In the genomic region with DNA sequence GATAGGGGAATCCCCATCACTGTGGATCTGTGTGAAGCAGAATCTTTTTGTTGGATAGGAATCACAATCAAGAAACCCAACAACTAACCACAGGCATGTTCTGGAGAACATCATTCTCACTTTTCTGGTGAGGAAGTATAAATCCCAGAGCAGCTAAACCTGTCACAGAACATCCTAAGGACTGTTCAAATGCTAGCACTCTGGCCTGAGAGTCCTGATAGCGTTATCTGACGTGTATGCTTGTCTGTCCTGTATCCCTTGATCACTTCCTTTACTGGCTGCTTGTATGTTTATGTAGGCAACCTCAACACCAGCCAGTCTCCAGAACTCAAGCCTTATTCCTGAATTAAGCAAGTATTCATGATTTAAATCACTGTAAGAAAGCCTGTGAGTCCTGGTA, we compare ENCODE assay signal across 24 mouse cellular contexts.
DNase-seq lines count a peak whose midpoint lies in the region; ATAC-seq lines count a peak whose summit lies in the region.
"Had no signal": no experiment of that assay in that cellular context is flagged by ENCODE, and none has a peak within 500 bp of the region (broad histone marks: within the 10 kb centered on the region; RNA-seq: fewer than 3 reads in every experiment).

No protein-coding gene starts in this region.

- H3K4me3 ChIP-seq in heart, embryonic 11.5 days (ENCODE audit: low read depth, low read length) = no peak overlapping the region
- H3K4me3 ChIP-seq in heart, embryonic 16.5 days (ENCODE audit: low read length) = no peak overlapping the region
- H3K4me3 ChIP-seq: forebrain, embryonic 13.5 days; layer of hippocampus, adult 2 months; left cerebral cortex, adult 2 months; liver, embryonic 12.5 days had no signal

- no peak overlapping the region for H3K4me2 ChIP-seq in heart, embryonic 11.5 days
- no peak overlapping the region for H3K4me2 ChIP-seq in heart, embryonic 16.5 days (ENCODE audit: low read depth, low read length)
- H3K4me2 ChIP-seq: forebrain, embryonic 13.5 days; hindbrain, embryonic 14.5 days; liver, embryonic 12.5 days had no signal

- WGBS in heart, embryonic 11.5 days (ENCODE audit: insufficient replicate concordance) = 8% methylated on average over 2 of the region's 2 CpGs
- 21% methylated on average over 2 of the region's 2 CpGs for WGBS in heart, embryonic 16.5 days

- ATAC-seq in heart, embryonic 11.5 days (replicated peaks; ENCODE audit: insufficient number of reproducible peaks, low FRiP score, low TSS enrichment) = peak; percentile 76
- ATAC-seq in heart, embryonic 16.5 days (replicated peaks; ENCODE audit: extremely low read depth, insufficient read depth, low FRiP score) = peak; percentile 80
- ATAC-seq: forebrain, embryonic 13.5 days; intestine, postnatal 0 days; liver, embryonic 12.5 days; liver, postnatal 0 days; lung, postnatal 0 days had no signal

- no peak for DNase-seq in heart, postnatal 25 days (ENCODE audit: low spot score)
- no peak for DNase-seq in heart, adult 9 months (ENCODE audit: low spot score in 2 of 2)
- peak; percentile 1 for DNase-seq in kidney, postnatal 14 days
- no peak for DNase-seq in kidney, postnatal 36 days
- peak; percentile 18 for DNase-seq in yolk sac, embryonic 10.5 days (ENCODE audit: low spot score)
- DNase-seq: adrenal gland, postnatal 14 days; cerebellum, adult 11 months; cerebellum, adult 9-10 months; cerebellum, postnatal 36 days; gastrocnemius, postnatal 14 days; kidney, postnatal 25 days; liver, postnatal 0 days; midbrain, embryonic 14.5 days; thymus, postnatal 4 days had no signal

- no peaks in the 10 kb centered on the region for H3K36me3 ChIP-seq in heart, embryonic 11.5 days (ENCODE audit: control insufficient read depth, insufficient read depth, low read length)
- H3K36me3 ChIP-seq in heart, embryonic 16.5 days (ENCODE audit: control insufficient read depth, insufficient read depth) = no peaks in the 10 kb centered on the region
- H3K36me3 ChIP-seq: liver, embryonic 12.5 days had no signal

- H3K27me3 ChIP-seq in heart, embryonic 11.5 days (ENCODE audit: control insufficient read depth, insufficient read depth, low read length) = no peaks in the 10 kb centered on the region
- no peaks in the 10 kb centered on the region for H3K27me3 ChIP-seq in heart, embryonic 16.5 days (ENCODE audit: control insufficient read depth, insufficient read depth, low read length)
- H3K27me3 ChIP-seq: forebrain, embryonic 13.5 days; liver, embryonic 12.5 days had no signal

- H3K4me1 ChIP-seq in heart, embryonic 11.5 days (ENCODE audit: control insufficient read depth, insufficient read depth, low read length) = peaks cover 17% of the 10 kb centered on the region
- H3K4me1 ChIP-seq in heart, embryonic 16.5 days (ENCODE audit: control insufficient read depth, insufficient read depth, low read length) = peaks cover 26% of the 10 kb centered on the region
- H3K4me1 ChIP-seq: forebrain, embryonic 13.5 days; liver, embryonic 12.5 days had no signal

- peak overlapping the region; percentile 1; the same call in 1 of the 2 replicates for H3K27ac ChIP-seq in heart, embryonic 11.5 days (ENCODE audit: low read depth, low read length)
- H3K27ac ChIP-seq in heart, embryonic 16.5 days (ENCODE audit: low read length) = peak overlapping the region; percentile 53
- H3K27ac ChIP-seq: forebrain, embryonic 13.5 days; hindbrain, embryonic 14.5 days; layer of hippocampus, adult 2 months; left cerebral cortex, adult 2 months; liver, embryonic 12.5 days; macrophage had no signal

- intact Hi-C loops in heart, postnatal 25 days (cut with DNase I) = loop anchor here (5.0 kb wide), 1 partner anchor 181 kb away; no protein-coding TSS in a partner anchor

- H3K9me3 ChIP-seq in heart, embryonic 11.5 days (replicated peaks; ENCODE audit: control insufficient read depth, low read length) = no peaks in the 10 kb centered on the region
- no peaks in the 10 kb centered on the region for H3K9me3 ChIP-seq in heart, embryonic 16.5 days (replicated peaks; ENCODE audit: control insufficient read depth, low read length)
- H3K9me3 ChIP-seq: forebrain, embryonic 13.5 days; liver, embryonic 12.5 days had no signal

- no peak overlapping the region for H3K9ac ChIP-seq in heart, embryonic 11.5 days (ENCODE audit: low read depth, low read length)
- H3K9ac ChIP-seq in heart, embryonic 16.5 days (ENCODE audit: low read length) = no peak overlapping the region
- H3K9ac ChIP-seq: forebrain, embryonic 13.5 days; hindbrain, embryonic 14.5 days; liver, embryonic 12.5 days; liver, postnatal 0 days had no signal

Comparison
In these comparisons a context has a peak if more than half of its experiments do, and no peak if none do; other contexts are left out.
1. DNase-seq: peak in kidney, postnatal 14 days (single experiment) and yolk sac, embryonic 10.5 days (single experiment); none in heart, postnatal 25 days (single experiment), heart, adult 9 months (0 of 2) and kidney, postnatal 36 days (0 of 2).